In genomic region chr2:77711751-77712150, GRCm38 (mm10) we compare ENCODE assay signal across 25 mouse cellular contexts.
DNase-seq lines count a peak whose midpoint lies in the region; ATAC-seq and TF ChIP-seq lines count a peak whose summit lies in the region.
"Had no signal": no experiment of that assay in that cellular context is flagged by ENCODE, and none has a peak within 500 bp of the region (broad histone marks: within the 10 kb centered on the region; RNA-seq: fewer than 3 reads in every experiment).

No protein-coding gene starts in this region.

- H3K9me3 ChIP-seq in MEL (replicated peaks; ENCODE audit: insufficient read depth, low read length), result no peaks in the 10 kb centered on the region
- H3K9me3 ChIP-seq: embryonic facial prominence, embryonic 12.5 days; embryonic facial prominence, embryonic 15.5 days; forebrain, embryonic 12.5 days; forebrain, embryonic 15.5 days; heart, embryonic 12.5 days; heart, embryonic 15.5 days; hindbrain, embryonic 12.5 days; hindbrain, embryonic 15.5 days had no signal

- no peaks in the 10 kb centered on the region for H3K27me3 ChIP-seq in MEL (ENCODE audit: control insufficient read depth in 1 of 2, insufficient read depth in 2 of 2, low read length in 2 of 2)
- H3K27me3 ChIP-seq: embryonic facial prominence, embryonic 12.5 days; embryonic facial prominence, embryonic 15.5 days; forebrain, embryonic 12.5 days; forebrain, embryonic 15.5 days; heart, embryonic 12.5 days; heart, embryonic 15.5 days; hindbrain, embryonic 12.5 days; hindbrain, embryonic 15.5 days had no signal

- no peak for TF ChIP-seq RAD21 in MEL (IDR thresholded peaks at IDR 0.05; ENCODE audit: low read depth, low read length)

- H3K79me2 ChIP-seq in MEL (ENCODE audit: control insufficient read depth, insufficient read depth, low read length, poor library complexity), result no peaks in the 10 kb centered on the region

- no peak for TF ChIP-seq POLR2A in MEL (IDR thresholded peaks at IDR 0.05; ENCODE audit: control insufficient read depth in 1 of 2, insufficient read depth in 1 of 2, low read depth in 1 of 2, low read length in 2 of 2, poor library complexity in 1 of 2)

- no peaks in the 10 kb centered on the region for H3K4me1 ChIP-seq in MEL (ENCODE audit: control insufficient read depth in 1 of 2, insufficient read depth in 2 of 2, low read length in 2 of 2)
- H3K4me1 ChIP-seq: embryonic facial prominence, embryonic 12.5 days; embryonic facial prominence, embryonic 15.5 days; heart, embryonic 12.5 days; heart, embryonic 15.5 days; hindbrain, embryonic 15.5 days had no signal

- no peak overlapping the region for H3K4me3 ChIP-seq in MEL (ENCODE audit: control insufficient read depth in 1 of 2, insufficient read depth in 1 of 2, low read depth in 2 of 2, low read length in 2 of 2)
- H3K4me3 ChIP-seq: embryonic facial prominence, embryonic 12.5 days; embryonic facial prominence, embryonic 15.5 days; forebrain, embryonic 12.5 days; forebrain, embryonic 15.5 days; heart, embryonic 12.5 days; heart, embryonic 15.5 days; hindbrain, embryonic 12.5 days; hindbrain, embryonic 15.5 days had no signal

- H3K9ac ChIP-seq in MEL (ENCODE audit: control insufficient read depth, low read depth, low read length, poor library complexity, severe bottlenecking), result no peak overlapping the region
- H3K9ac ChIP-seq: embryonic facial prominence, embryonic 12.5 days; embryonic facial prominence, embryonic 15.5 days; forebrain, embryonic 12.5 days; forebrain, embryonic 15.5 days; heart, embryonic 12.5 days; heart, embryonic 15.5 days; hindbrain, embryonic 12.5 days; hindbrain, embryonic 15.5 days had no signal

- DNase-seq in 416B (ENCODE audit: low read depth), result peak; percentile 5
- peak; percentile 14 for DNase-seq in MEL (ENCODE audit: low read depth, low spot score)
- DNase-seq in kidney, adult 18-20 months, result no peak
- DNase-seq in spleen, adult 18-20 months, result no peak
- no peak for DNase-seq in right cerebral cortex, postnatal 14 days
- DNase-seq: adrenal gland, adult 2 months; adrenal gland, postnatal 14 days; cerebellum, adult 11-12 months; cerebellum, adult 8-10 months; cerebellum, postnatal 14 days; gastrocnemius, postnatal 25 days; heart, adult 18-20 months; heart, postnatal 10 days; heart, postnatal 4 days had no signal

- H3K36me3 ChIP-seq in MEL (ENCODE audit: control insufficient read depth in 1 of 2, insufficient read depth in 2 of 2, low read length in 2 of 2), result no peaks in the 10 kb centered on the region
- H3K36me3 ChIP-seq: embryonic facial prominence, embryonic 12.5 days; embryonic facial prominence, embryonic 15.5 days; forebrain, embryonic 12.5 days; forebrain, embryonic 15.5 days; heart, embryonic 12.5 days; heart, embryonic 15.5 days; hindbrain, embryonic 12.5 days; hindbrain, embryonic 15.5 days had no signal

- no peak for TF ChIP-seq EP300 in MEL (IDR thresholded peaks at IDR 0.05; ENCODE audit: low read depth in 1 of 2, low read length in 2 of 2)

- H3K27ac ChIP-seq in MEL (ENCODE audit: control insufficient read depth, low read depth, low read length), result no peak overlapping the region
- H3K27ac ChIP-seq: embryonic facial prominence, embryonic 12.5 days; embryonic facial prominence, embryonic 15.5 days; forebrain, embryonic 12.5 days; forebrain, embryonic 15.5 days; heart, embryonic 15.5 days; hindbrain, embryonic 12.5 days; hindbrain, embryonic 15.5 days had no signal

- TF ChIP-seq CTCF in MEL (IDR thresholded peaks at IDR 0.05 in 2 of 3, conservative IDR thresholded peaks at IDR 0.05 in 1 of 3; ENCODE audit: control insufficient read depth in 1 of 3, insufficient read depth in 1 of 3, low read depth in 2 of 3, low read length in 3 of 3, poor library complexity in 1 of 3, severe bottlenecking in 1 of 3), result no peak

- ATAC-seq in common myeloid progenitor, adult 5-6 weeks (replicated peaks; ENCODE audit: low read depth, poor library complexity, severe bottlenecking), result peak; percentile 83
- peak; percentile 40 for ATAC-seq in megakaryocyte, adult 5-6 weeks (ENCODE audit: poor library complexity, severe bottlenecking)
- ATAC-seq: forebrain, embryonic 15.5 days; intestine, postnatal 0 days had no signal

TF ChIP-seq in MEL, 35 proteins besides CTCF, POLR2A, EP300 and RAD21:
- TF ChIP-seq MAZ (IDR thresholded peaks at IDR 0.05; ENCODE audit: low read depth, low read length), result no peak
- TF ChIP-seq NELFE (IDR thresholded peaks at IDR 0.05; ENCODE audit: low read depth, low read length), result no peak
- TF ChIP-seq ZC3H11A (IDR thresholded peaks at IDR 0.05; ENCODE audit: low read depth, low read length), result no peak
- no peak for TF ChIP-seq UBTF (IDR thresholded peaks at IDR 0.05; ENCODE audit: borderline replicate concordance, insufficient read depth, low read depth, low read length)
- TF ChIP-seq MEF2A (IDR thresholded peaks at IDR 0.05; ENCODE audit: extremely low read depth, insufficient replicate concordance, low read depth, low read length, poor library complexity, severe bottlenecking), result no peak
- TF ChIP-seq ETS1 (IDR thresholded peaks at IDR 0.05; ENCODE audit: low read depth, low read length), result no peak
- no peak for TF ChIP-seq E2F4 (IDR thresholded peaks at IDR 0.05; ENCODE audit: borderline replicate concordance, low read depth, low read length)
- no peak for TF ChIP-seq JUND (IDR thresholded peaks at IDR 0.05; ENCODE audit: low read depth, low read length)
- no peak for TF ChIP-seq BHLHE40 (IDR thresholded peaks at IDR 0.05; ENCODE audit: borderline replicate concordance, low read depth, low read length)
- TF ChIP-seq POLR2AphosphoS5 (IDR thresholded peaks at IDR 0.05; ENCODE audit: borderline replicate concordance, low read depth, low read length), result no peak
- no peak for TF ChIP-seq MAFK (IDR thresholded peaks at IDR 0.05; ENCODE audit: borderline replicate concordance, low read depth, low read length)
- no peak for TF ChIP-seq TBP (IDR thresholded peaks at IDR 0.05; ENCODE audit: low read depth, low read length)
- no peak for TF ChIP-seq GATA1 (IDR thresholded peaks at IDR 0.05; ENCODE audit: low read depth, low read length)
- no peak for TF ChIP-seq ZMIZ1 (IDR thresholded peaks at IDR 0.05; ENCODE audit: low read depth, low read length)
- TF ChIP-seq MYB (IDR thresholded peaks at IDR 0.05; ENCODE audit: low read depth, low read length), result no peak
- no peak for TF ChIP-seq NRF1 (IDR thresholded peaks at IDR 0.05; ENCODE audit: insufficient read depth, low read depth, low read length, poor library complexity, severe bottlenecking)
TF ChIP-seq in MEL: peak in this region for 0.

Comparison
In these comparisons a context has a peak if more than half of its experiments do, and no peak if none do; other contexts are left out.
1. DNase-seq: peak in 416B (single experiment) and MEL (single experiment); none in kidney, adult 18-20 months (single experiment), spleen, adult 18-20 months (0 of 2) and right cerebral cortex, postnatal 14 days (single experiment).